Mouse (Mus musculus) E14TG2a.4 (cell line): ENCODE measurements at regions not wholly inside any gene's neighbourhood (a gene's known extent, or its start where the extent isn't known, plus 50 kb on each side); places are given as distances from the start of the nearest gene placed in this dataset.

Experiments used
- CTCF ChIP-seq: conservative IDR thresholded peaks from 2 replicates; pipeline ENCODE4 v1.5.1; 2014; ENCODE audit warnings: low read length
- NANOG ChIP-seq: IDR thresholded peaks from 2 replicates; pipeline ENCODE4 v1.6.1; 2014; ENCODE audit warnings: borderline replicate concordance, low read length, mixed read lengths
- POU5F1 ChIP-seq: IDR thresholded peaks from 2 replicates; pipeline ENCODE4 v1.6.1; 2014; ENCODE audit warnings: low read length, borderline replicate concordance

DNA sequence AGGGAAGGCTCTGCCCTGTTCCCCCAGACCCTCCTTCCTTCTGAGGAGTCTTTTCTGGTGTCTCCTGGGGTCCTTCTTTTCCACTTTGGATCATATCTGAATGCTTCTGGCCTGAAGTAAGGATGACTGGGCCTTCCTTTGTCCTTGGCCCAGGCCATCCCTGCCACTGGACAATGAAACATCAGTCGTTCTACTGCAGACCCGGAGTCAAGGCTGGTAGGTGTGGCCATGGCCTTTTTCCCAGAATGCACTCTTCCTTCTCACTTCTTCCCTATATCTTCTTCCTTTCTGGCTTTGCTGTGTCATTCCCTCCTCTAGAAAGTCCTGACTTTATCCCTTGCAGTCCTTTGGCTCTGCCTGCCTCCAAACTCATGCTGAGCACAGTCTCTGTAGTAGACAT is 151.2 kb upstream of the Frmd6 start:
- TF ChIP-seq CTCF = no peak
- TF ChIP-seq POU5F1 = no peak
- TF ChIP-seq NANOG = no peak
